Mouse (Mus musculus) ES-E14 (cell line): Measurements from ENCODE around the gene Tlk1.

ENCODE experiments used
- CHD2 ChIP-seq: IDR thresholded peaks from 2 replicates; pipeline ENCODE4 v1.6.1; 2014; ENCODE audit warnings: mild to moderate bottlenecking, low read depth, low read length, inconsistent platforms
- MAFK ChIP-seq: IDR thresholded peaks from 2 replicates; pipeline ENCODE4 v1.6.1; 2014; ENCODE audit warnings: mild to moderate bottlenecking, low read depth, low read length, inconsistent platforms; ENCODE audit not compliant: insufficient read depth
- ZC3H11A ChIP-seq: IDR thresholded peaks from 2 replicates; pipeline ENCODE4 v1.6.1; 2012; ENCODE audit warnings: low read depth, mild to moderate bottlenecking, inconsistent platforms, low read length, borderline replicate concordance

GRCm38 (mm10) chr2:70752149-70752548, 73.4 kb downstream of the Tlk1 start:
- no peak for TF ChIP-seq ZC3H11A
- no peak for TF ChIP-seq MAFK
- no peak for TF ChIP-seq CHD2
